Mouse (Mus musculus) C2C12 (cell line): ENCODE results near the gene Myo9a. TPM values are rescaled to one million over a fixed set of nuclear protein-coding genes. Genes with fewer than 3 reads are reported as not detected.

ENCODE experiments used
- H3K27me3 ChIP-seq: one replicate; pipeline ENCODE4 v1.6.1; 2011; ENCODE audit not compliant: control insufficient read depth, insufficient read depth, insufficient read length
- H3K36me3 ChIP-seq: one replicate; pipeline ENCODE4 v1.6.1; 2011; ENCODE audit not compliant: control insufficient read depth, insufficient read depth
- H3K4me3 ChIP-seq: one replicate; pipeline ENCODE4 v1.5.1; 2011; ENCODE audit warnings: mild to moderate bottlenecking, control low read depth; ENCODE audit not compliant: poor library complexity, insufficient read depth, severe bottlenecking
- H3K79me2 ChIP-seq: one replicate; pipeline ENCODE4 v1.6.1; 2011; ENCODE audit not compliant: control insufficient read depth, insufficient read depth
- H3K79me3 ChIP-seq: one replicate; pipeline ENCODE4 v1.6.1; 2011; ENCODE audit warnings: low read depth, control low read depth
- H3ac ChIP-seq: one replicate; pipeline ENCODE3; 2011; ENCODE audit warnings: low read depth; ENCODE audit not compliant: control insufficient read depth, insufficient read length
- CEBPB ChIP-seq: IDR thresholded peaks from one replicate; pipeline ENCODE4 v1.6.1; 2011; ENCODE audit warnings: low read depth, mild to moderate bottlenecking, control low read depth, moderate library complexity
- CTCF ChIP-seq: IDR thresholded peaks from one replicate; pipeline ENCODE4 v1.5.1; 2011; ENCODE audit not compliant: control insufficient read depth, insufficient read depth, insufficient read length
- FOSL1 ChIP-seq: IDR thresholded peaks from one replicate; pipeline ENCODE4 v1.8.0; 2011; ENCODE audit warnings: mild to moderate bottlenecking, low read length; ENCODE audit not compliant: poor library complexity, insufficient read depth, severe bottlenecking
- MAX ChIP-seq: IDR thresholded peaks from one replicate; pipeline ENCODE4 v1.6.1; 2011; ENCODE audit warnings: mild to moderate bottlenecking, control low read depth
- MYOD1 ChIP-seq: IDR thresholded peaks from one replicate; pipeline ENCODE4 v1.6.1; 2011; ENCODE audit warnings: low read depth; ENCODE audit not compliant: control insufficient read depth, insufficient read length
- MYOG ChIP-seq: IDR thresholded peaks from one replicate; pipeline ENCODE4 v1.6.1; 2011; ENCODE audit not compliant: control insufficient read depth, insufficient read length; ENCODE audit errors: extremely low read depth
- USF1 ChIP-seq: IDR thresholded peaks from one replicate; pipeline ENCODE4 v1.6.1; 2011; ENCODE audit warnings: low read depth, mild to moderate bottlenecking, control low read depth, moderate library complexity
- polyA plus RNA-seq: library from polyadenylated mRNA; unstranded; fragments of >200 nt; fragmentation: generic; extraction: Trizol; gene quantifications from one replicate; pipeline ENCODE4 v1.2.1, GENCODE M21; 2012; ENCODE audit warnings: missing spikeins

Gene Myo9a
- polyA plus RNA-seq, 1 experiment, result 2.5 TPM

DNA sequence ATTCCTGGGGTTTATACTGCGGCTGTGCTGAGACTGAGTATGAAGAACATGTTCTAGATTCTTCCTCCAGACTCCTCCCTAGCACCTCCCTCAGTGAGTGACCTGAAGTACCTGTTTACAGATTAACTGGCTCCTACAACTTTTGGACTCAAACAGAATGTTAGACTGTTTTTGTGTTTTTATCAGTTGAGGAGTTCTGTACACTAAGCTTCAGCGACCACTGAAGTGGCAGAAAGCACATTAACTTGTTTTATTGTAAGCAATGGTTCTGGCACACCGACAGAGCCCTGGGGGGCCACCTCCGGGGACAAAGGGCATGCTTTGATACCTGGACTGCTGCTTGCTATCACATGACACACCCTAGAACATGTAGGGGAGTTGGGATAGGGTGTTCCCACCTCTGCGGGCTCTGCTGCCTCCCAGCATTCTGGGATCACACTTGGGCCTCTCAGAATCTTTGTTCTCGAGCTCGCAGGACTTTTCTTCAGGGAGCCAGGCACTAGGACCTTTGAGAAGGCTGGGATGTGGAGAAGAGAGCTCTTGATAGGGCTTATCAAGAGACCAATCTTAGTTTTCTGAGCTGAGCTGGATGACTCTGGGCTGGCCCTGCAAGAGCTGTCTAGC, 34.3 kb upstream of the Myo9a start:
- H3K36me3 ChIP-seq, result no peaks in the 10 kb centered on the region
- H3K27me3 ChIP-seq, result no peaks in the 10 kb centered on the region
- H3K79me2 ChIP-seq, result no peaks in the 10 kb centered on the region
- no peaks in the 10 kb centered on the region for H3K79me3 ChIP-seq
- TF ChIP-seq CEBPB, result no peak
- TF ChIP-seq MYOD1, result no peak
- no peak for TF ChIP-seq USF1
- no peak for TF ChIP-seq MAX
- TF ChIP-seq CTCF, result no peak
- no peak for TF ChIP-seq MYOG
- no peak for TF ChIP-seq FOSL1
- H3ac ChIP-seq, result no peak overlapping the region
- no peak overlapping the region for H3K4me3 ChIP-seq

DNA sequence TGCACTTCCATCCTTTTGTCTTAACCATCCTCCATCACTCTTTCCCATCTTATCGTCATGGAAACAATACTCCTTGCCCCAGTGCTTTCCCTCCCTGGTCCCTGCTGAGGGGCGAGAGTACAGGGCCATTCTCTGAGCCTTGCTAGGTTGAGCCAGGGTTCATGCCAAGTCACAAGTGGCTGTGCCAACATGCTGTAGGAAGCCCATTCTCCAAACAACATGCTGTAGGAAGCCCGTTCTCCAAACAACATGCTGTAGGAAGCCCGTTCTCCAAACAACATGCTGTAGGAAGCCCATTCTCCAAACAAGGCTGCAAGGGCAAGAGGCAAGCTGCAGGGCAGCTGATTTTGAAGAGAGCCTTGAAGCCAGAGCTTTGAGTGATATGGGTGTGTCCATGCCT, 32.5 kb upstream of the Myo9a start:
- TF ChIP-seq USF1 (no peak), MYOD1 (no peak), MYOG (no peak), CEBPB (no peak), MAX (no peak), CTCF (no peak), FOSL1 (no peak)
- no peak overlapping the region for H3ac ChIP-seq
- no peaks in the 10 kb centered on the region for H3K79me2 ChIP-seq
- no peaks in the 10 kb centered on the region for H3K79me3 ChIP-seq
- no peak overlapping the region for H3K4me3 ChIP-seq
- H3K27me3 ChIP-seq, result no peaks in the 10 kb centered on the region
- H3K36me3 ChIP-seq, result no peaks in the 10 kb centered on the region

DNA sequence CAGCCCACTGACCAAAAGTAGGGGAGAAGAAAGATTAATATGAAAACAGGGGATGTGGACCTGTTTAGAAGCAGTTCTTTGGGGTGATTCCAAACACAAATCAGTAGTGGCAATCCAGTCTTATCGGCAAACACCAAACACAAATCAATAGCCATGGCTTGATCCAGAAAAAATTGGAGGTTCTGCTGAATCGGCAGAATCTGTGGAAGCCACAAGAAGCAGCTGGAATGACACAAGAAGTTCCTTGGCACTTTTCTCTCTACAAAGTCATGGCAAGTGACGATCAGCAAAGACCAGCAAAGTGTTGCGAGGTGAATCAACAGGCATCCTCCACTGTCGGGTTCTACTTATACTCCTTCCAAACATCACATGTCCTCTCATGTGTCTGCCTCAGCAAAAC, 29.6 kb upstream of the Myo9a start:
- H3K79me3 ChIP-seq, result no peaks in the 10 kb centered on the region
- no peak overlapping the region for H3ac ChIP-seq
- TF ChIP-seq FOSL1, result no peak
- TF ChIP-seq MYOD1, result no peak
- TF ChIP-seq MYOG, result no peak
- no peak for TF ChIP-seq CEBPB
- no peak for TF ChIP-seq MAX
- H3K4me3 ChIP-seq, result no peak overlapping the region
- H3K79me2 ChIP-seq, result no peaks in the 10 kb centered on the region
- H3K27me3 ChIP-seq, result no peaks in the 10 kb centered on the region
- H3K36me3 ChIP-seq, result no peaks in the 10 kb centered on the region

DNA sequence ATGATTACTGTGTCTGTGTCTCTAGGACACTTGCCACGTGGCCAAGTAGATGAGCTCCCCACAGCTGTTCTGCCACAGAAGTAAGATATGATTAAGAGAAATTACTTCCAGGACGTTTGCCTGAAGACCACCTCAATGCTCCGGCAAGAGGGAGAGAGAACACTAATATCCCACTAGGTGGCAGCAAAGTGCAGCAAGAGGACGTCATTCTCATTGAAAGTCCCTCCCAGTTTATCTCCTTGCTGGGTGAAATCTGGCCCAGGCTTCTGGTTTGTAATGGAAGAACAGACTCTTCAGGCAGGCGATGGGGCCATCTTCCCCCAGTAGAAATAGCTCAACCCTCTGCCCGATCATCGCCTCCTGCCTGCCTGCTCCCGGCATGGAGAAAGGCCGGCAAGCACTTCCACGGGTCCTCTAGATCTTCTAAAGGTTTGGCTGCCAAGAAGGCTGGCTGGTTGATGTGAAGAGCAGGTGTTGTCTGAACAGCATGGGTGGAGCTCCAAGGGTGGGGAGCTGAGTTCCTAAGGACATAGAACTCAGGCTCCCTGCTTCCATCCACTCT, 27.5 kb upstream of the Myo9a start:
- no peak overlapping the region for H3ac ChIP-seq
- no peak overlapping the region for H3K4me3 ChIP-seq
- no peaks in the 10 kb centered on the region for H3K79me2 ChIP-seq
- no peaks in the 10 kb centered on the region for H3K79me3 ChIP-seq
- no peaks in the 10 kb centered on the region for H3K36me3 ChIP-seq
- TF ChIP-seq CEBPB (no peak), MYOG (no peak), CTCF (peak; percentile 56), MAX (no peak), FOSL1 (no peak)
- H3K27me3 ChIP-seq, result no peaks in the 10 kb centered on the region

DNA sequence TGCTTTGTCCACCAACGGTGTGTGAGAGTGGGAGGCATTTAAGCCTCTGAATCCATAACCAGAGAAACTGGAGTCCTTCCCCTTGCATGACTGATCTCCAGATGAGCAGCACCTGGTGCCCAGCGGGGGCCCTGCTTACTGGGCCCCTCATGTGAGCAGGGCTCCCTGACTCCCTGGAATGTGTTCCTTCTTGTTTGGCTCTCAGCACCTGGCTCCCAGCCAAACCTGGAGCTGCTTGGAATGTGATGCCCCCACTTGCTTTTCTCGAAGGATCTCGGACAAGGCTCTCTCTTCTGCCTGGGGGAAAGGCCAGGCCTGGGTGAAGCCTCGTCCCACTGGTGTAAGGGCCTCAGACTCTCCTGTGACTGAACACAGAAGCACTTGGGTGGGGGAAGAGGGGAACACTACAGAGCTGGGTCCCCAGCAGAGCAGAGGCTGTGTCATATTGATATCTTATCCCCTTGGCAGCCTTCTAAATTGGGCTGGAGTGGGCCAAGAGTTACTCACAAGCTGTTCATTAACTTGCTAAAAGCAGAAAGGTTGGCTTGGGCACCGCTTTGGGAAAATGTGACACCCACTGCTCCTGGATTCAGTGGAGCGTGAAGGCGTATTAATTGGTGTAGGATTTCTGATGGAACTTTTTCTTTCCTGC, 26.8 kb upstream of the Myo9a start:
- H3K36me3 ChIP-seq, result no peaks in the 10 kb centered on the region
- H3K27me3 ChIP-seq, result no peaks in the 10 kb centered on the region
- H3K4me3 ChIP-seq, result no peak overlapping the region
- H3ac ChIP-seq, result no peak overlapping the region
- H3K79me2 ChIP-seq, result no peaks in the 10 kb centered on the region
- no peaks in the 10 kb centered on the region for H3K79me3 ChIP-seq
- TF ChIP-seq MAX (no peak), MYOG (no peak), USF1 (no peak), CEBPB (no peak), FOSL1 (no peak), MYOD1 (no peak), CTCF (no peak)

DNA sequence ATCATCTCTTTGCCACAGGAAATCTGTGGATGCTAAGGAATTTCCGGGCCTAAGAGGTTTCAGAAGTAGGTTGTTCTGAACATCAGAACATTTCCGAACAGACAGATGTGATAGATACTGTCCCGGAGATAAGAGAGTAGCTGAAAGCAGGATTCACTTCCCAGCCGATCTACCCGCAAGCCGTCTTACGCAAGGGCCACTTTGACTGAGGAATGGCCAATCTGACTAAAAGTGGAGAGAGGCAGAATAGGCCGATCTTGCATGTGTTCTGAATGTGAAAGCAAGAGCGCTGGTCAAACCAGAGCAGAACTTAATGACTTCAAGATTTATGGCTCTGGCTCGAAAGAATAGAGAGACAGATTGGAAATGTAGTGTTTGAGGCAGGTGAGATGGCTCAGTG, 25.2 kb upstream of the Myo9a start:
- no peaks in the 10 kb centered on the region for H3K79me3 ChIP-seq
- TF ChIP-seq FOSL1 (no peak), MYOD1 (no peak), CEBPB (no peak), MYOG (no peak), USF1 (no peak), CTCF (no peak)
- no peaks in the 10 kb centered on the region for H3K36me3 ChIP-seq
- no peaks in the 10 kb centered on the region for H3K27me3 ChIP-seq
- H3ac ChIP-seq, result no peak overlapping the region
- H3K79me2 ChIP-seq, result no peaks in the 10 kb centered on the region
- no peak overlapping the region for H3K4me3 ChIP-seq
